ENCODE assay signal across 10 mouse cellular contexts in the genomic region with DNA sequence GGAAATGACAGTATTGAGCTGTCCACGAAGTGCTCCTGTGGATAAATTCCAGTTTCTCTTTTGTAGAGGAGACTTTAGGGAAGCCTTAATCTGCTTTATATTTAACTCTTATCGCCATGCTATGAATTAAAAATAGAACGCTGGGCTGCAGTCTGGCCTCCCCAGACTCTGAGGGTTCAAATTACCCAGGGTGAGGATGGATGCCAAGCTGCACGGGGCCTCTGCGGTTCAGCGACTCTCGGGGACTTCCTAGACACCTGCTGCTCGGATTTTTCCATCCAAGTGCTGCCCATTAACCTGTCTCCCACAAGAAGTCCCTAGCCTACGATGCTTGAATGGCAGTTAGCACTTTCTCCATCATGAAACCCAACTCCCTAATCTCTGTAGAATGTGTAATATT.
DNase-seq lines count a peak whose midpoint lies in the region; ATAC-seq and TF ChIP-seq lines count a peak whose summit lies in the region.
"Had no signal": no experiment of that assay in that cellular context is flagged by ENCODE, and none has a peak within 500 bp of the region (broad histone marks: within the 10 kb centered on the region; RNA-seq: fewer than 3 reads in every experiment).

No protein-coding gene starts in this region.

- H3K27ac ChIP-seq in heart, embryonic 14.5 days (replicated peaks in 1 of 2; ENCODE audit: control insufficient read depth in 1 of 2, insufficient read depth in 1 of 2, low read depth in 2 of 2, low read length in 2 of 2) = peak overlapping the region; percentile 87
- no peak overlapping the region for H3K27ac ChIP-seq in kidney, postnatal 0 days
- no peak overlapping the region for H3K27ac ChIP-seq in hindbrain, postnatal 0 days
- H3K27ac ChIP-seq: intestine, embryonic 15.5 days; liver, embryonic 14.5 days had no signal

- WGBS in heart, embryonic 14.5 days = 17% methylated on average over 9 of the region's 9 CpGs
- WGBS in kidney, postnatal 0 days = 26% methylated on average over 9 of the region's 9 CpGs
- 38% methylated on average over 9 of the region's 9 CpGs for WGBS in hindbrain, postnatal 0 days

- no peaks in the 10 kb centered on the region for H3K27me3 ChIP-seq in heart, embryonic 14.5 days (ENCODE audit: control insufficient read depth, insufficient read depth, low read length)
- no peaks in the 10 kb centered on the region for H3K27me3 ChIP-seq in kidney, postnatal 0 days (ENCODE audit: insufficient read depth, low read length)
- no peaks in the 10 kb centered on the region for H3K27me3 ChIP-seq in hindbrain, postnatal 0 days (ENCODE audit: insufficient read depth, low read length)
- H3K27me3 ChIP-seq: intestine, embryonic 15.5 days had no signal

- H3K4me1 ChIP-seq in heart, embryonic 14.5 days (ENCODE audit: control insufficient read depth in 2 of 2, insufficient read depth in 2 of 2, low read length in 2 of 2) = peaks cover 23 to 39% of the 10 kb centered on the region in 2 experiments
- peaks cover 3% of the 10 kb centered on the region; the same call in 1 of the 2 replicates for H3K4me1 ChIP-seq in kidney, postnatal 0 days (replicated peaks; ENCODE audit: insufficient read depth, low read length)
- no peaks in the 10 kb centered on the region for H3K4me1 ChIP-seq in hindbrain, postnatal 0 days (ENCODE audit: insufficient read depth, low read length)
- H3K4me1 ChIP-seq: intestine, embryonic 15.5 days had no signal

- peak overlapping the region; percentile 40 for H3K4me2 ChIP-seq in heart, embryonic 14.5 days (ENCODE audit: low read length)
- no peak overlapping the region for H3K4me2 ChIP-seq in kidney, postnatal 0 days (ENCODE audit: low read length)
- no peak overlapping the region for H3K4me2 ChIP-seq in hindbrain, postnatal 0 days (ENCODE audit: low read depth, low read length)
- H3K4me2 ChIP-seq: intestine, embryonic 15.5 days had no signal

- TF ChIP-seq CTCF in kidney, postnatal 0 days (IDR thresholded peaks at IDR 0.05; ENCODE audit: low read depth) = no peak
- TF ChIP-seq CTCF in hindbrain, postnatal 0 days (IDR thresholded peaks at IDR 0.05; ENCODE audit: low read depth) = no peak

- H3K36me3 ChIP-seq in heart, embryonic 14.5 days (ENCODE audit: control insufficient read depth, insufficient read depth, low read length) = no peaks in the 10 kb centered on the region
- H3K36me3 ChIP-seq in kidney, postnatal 0 days (ENCODE audit: insufficient read depth, low read length) = no peaks in the 10 kb centered on the region
- H3K36me3 ChIP-seq in hindbrain, postnatal 0 days (ENCODE audit: insufficient read depth, low read length) = no peaks in the 10 kb centered on the region
- H3K36me3 ChIP-seq: intestine, embryonic 15.5 days had no signal

- peak; percentile 76 for ATAC-seq in heart, embryonic 14.5 days (ENCODE audit: insufficient number of reproducible peaks, insufficient read depth, low FRiP score, low read depth)
- ATAC-seq in kidney, postnatal 0 days (replicated peaks; ENCODE audit: low FRiP score, low read depth) = no peak
- no peak for ATAC-seq in hindbrain, postnatal 0 days
- ATAC-seq: intestine, embryonic 15.5 days had no signal

- no peaks in the 10 kb centered on the region for H3K9me3 ChIP-seq in heart, embryonic 14.5 days (ENCODE audit: control insufficient read depth, low read length)
- H3K9me3 ChIP-seq in kidney, postnatal 0 days (replicated peaks; ENCODE audit: low read length) = no peaks in the 10 kb centered on the region
- no peaks in the 10 kb centered on the region for H3K9me3 ChIP-seq in hindbrain, postnatal 0 days (ENCODE audit: low read length)
- H3K9me3 ChIP-seq: intestine, embryonic 15.5 days had no signal

- no peak overlapping the region for H3K4me3 ChIP-seq in heart, embryonic 14.5 days (ENCODE audit: control insufficient read depth in 1 of 2, insufficient read depth in 1 of 2, low read depth in 1 of 2, low read length in 2 of 2)
- no peak overlapping the region for H3K4me3 ChIP-seq in kidney, postnatal 0 days (replicated peaks; ENCODE audit: low read depth, low read length)
- no peak overlapping the region for H3K4me3 ChIP-seq in hindbrain, postnatal 0 days (ENCODE audit: low read length)
- H3K4me3 ChIP-seq: intestine, embryonic 15.5 days had no signal

- H3K9ac ChIP-seq in heart, embryonic 14.5 days (ENCODE audit: low read length) = no peak overlapping the region
- no peak overlapping the region for H3K9ac ChIP-seq in kidney, postnatal 0 days (ENCODE audit: low read depth, low read length)
- H3K9ac ChIP-seq in hindbrain, postnatal 0 days (replicated peaks; ENCODE audit: low read length) = no peak overlapping the region
- H3K9ac ChIP-seq: intestine, embryonic 15.5 days; liver, embryonic 14.5 days had no signal

- peak; percentile 4 to 9 for DNase-seq in B cell, adult 2 months
- peak; percentile 80 for DNase-seq in gastrocnemius, adult 18-20 months (ENCODE audit: low spot score)
- DNase-seq in kidney, postnatal 0 days (ENCODE audit: low spot score) = peak; percentile 44
- no peak for DNase-seq in hindbrain, postnatal 0 days (ENCODE audit: low spot score)
- DNase-seq in embryo, embryonic 9.5 days (ENCODE audit: extremely low spot score) = no peak
- DNase-seq in cerebellum, adult 9-10 months = no peak
- DNase-seq: thymus, postnatal 14 days had no signal

Comparison
In these comparisons a context has a peak if more than half of its experiments do, and no peak if none do; other contexts are left out.
1. DNase-seq: peak in B cell, adult 2 months (2 of 2), gastrocnemius, adult 18-20 months (single experiment) and kidney, postnatal 0 days (single experiment); none in hindbrain, postnatal 0 days (single experiment), embryo, embryonic 9.5 days (single experiment) and cerebellum, adult 9-10 months (single experiment).
2. H3K27ac ChIP-seq: peak in heart, embryonic 14.5 days (2 of 2); none in kidney, postnatal 0 days (single experiment) and hindbrain, postnatal 0 days (single experiment).